Mouse (Mus musculus) bone marrow, adult 2 months (tissue): ENCODE results near the gene Scarb1. TPM values are rescaled to one million over a fixed set of nuclear protein-coding genes. Genes with fewer than 3 reads are reported as not detected.

Experiments
- H3K27ac ChIP-seq: fragments of 200-500 bp; 2 replicates; pipeline ENCODE4 v1.5.1; 2012; ENCODE audit warnings: low read depth, mild to moderate bottlenecking, control low read depth, inconsistent platforms, low read length; ENCODE audit not compliant: control insufficient read depth, poor library complexity, insufficient read depth
- H3K4me1 ChIP-seq: fragments of 200-500 bp; 2 replicates; pipeline ENCODE4 v1.6.1; 2011; ENCODE audit warnings: low read length; ENCODE audit not compliant: control insufficient read depth, insufficient read depth
- H3K4me3 ChIP-seq: fragments of 200-500 bp; replicated peaks from 2 replicates; pipeline ENCODE3; 2011; ENCODE audit warnings: mild to moderate bottlenecking, low read depth, low read length, control low read depth; ENCODE audit not compliant: control insufficient read depth
- CTCF ChIP-seq: fragments of 200-500 bp; IDR thresholded peaks from 2 replicates; pipeline ENCODE4 v1.5.1; 2011; ENCODE audit warnings: low read length, control low read depth; ENCODE audit not compliant: control insufficient read depth, insufficient read depth
- POLR2A ChIP-seq: fragments of 200-500 bp; IDR thresholded peaks from 2 replicates; pipeline ENCODE4 v1.6.1; 2011; ENCODE audit warnings: low read depth, mild to moderate bottlenecking, control low read depth, low read length, borderline replicate concordance; ENCODE audit not compliant: control insufficient read depth
- WGBS: fragments of 180-500 bp; shearing (Covaris S2); methylation state at CpG from one replicate; pipeline ENCODE4 v1.1.7; 2018; 5-methylcytosine and 5-hydroxymethylcytosine counted together
- polyA plus RNA-seq: library from polyadenylated mRNA; stranded (reverse); fragments of >200 nt; gene quantifications from 2 replicates; pipeline ENCODE4 v1.2.4, GENCODE M21; 2011; ENCODE audit warnings: low replicate concordance; ENCODE audit not compliant: missing spikeins, insufficient read depth, insufficient read length

The Scarb1 gene
- polyA plus RNA-seq, 1 experiment: 26.9 TPM

- 88% methylated on average over 4 of the region's 4 CpGs for WGBS
- Histone ChIP-seq H3K4me3 (no peak overlapping the region), H3K4me1 (peaks cover 5% of the 10 kb centered on the region), H3K27ac (no peak overlapping the region)
- TF ChIP-seq CTCF (no peak), POLR2A (no peak)
These were observed 64.1 kb downstream of the Scarb1 start for GRCm38 (mm10) chr5:125276765-125277164.

GRCm38 (mm10) chr5:125275315-125275714 lies 65.6 kb downstream of the Scarb1 start:
- H3K4me3 ChIP-seq: no peak overlapping the region
- peaks cover 7% of the 10 kb centered on the region for H3K4me1 ChIP-seq
- no peak overlapping the region for H3K27ac ChIP-seq
- no peak for TF ChIP-seq POLR2A
- no peak for TF ChIP-seq CTCF
- 77% methylated on average over 8 of the region's 8 CpGs for WGBS

GRCm38 (mm10) chr5:125274773-125275172 lies 66.1 kb downstream of the Scarb1 start:
- H3K4me1 ChIP-seq: peaks cover 7% of the 10 kb centered on the region
- no peak overlapping the region for H3K27ac ChIP-seq
- TF ChIP-seq CTCF: no peak
- no peak for TF ChIP-seq POLR2A
- WGBS: 84% methylated on average over 3 of the region's 3 CpGs
- no peak overlapping the region for H3K4me3 ChIP-seq

GRCm38 (mm10) chr5:125274182-125274581 lies 66.7 kb downstream of the Scarb1 start:
- WGBS: 69% methylated on average over 2 of the region's 2 CpGs
- peaks cover 7% of the 10 kb centered on the region for H3K4me1 ChIP-seq
- H3K27ac ChIP-seq: no peak overlapping the region
- no peak overlapping the region for H3K4me3 ChIP-seq
- TF ChIP-seq POLR2A: no peak
- no peak for TF ChIP-seq CTCF

- peaks cover 5% of the 10 kb centered on the region for H3K4me1 ChIP-seq
- no peak overlapping the region for H3K4me3 ChIP-seq
- H3K27ac ChIP-seq: no peak overlapping the region
- TF ChIP-seq CTCF (peak; percentile 57), POLR2A (no peak)
- WGBS: 2% methylated on average over 8 of the region's 8 CpGs
These were observed 67.2 kb downstream of the Scarb1 start for GRCm38 (mm10) chr5:125273666-125274109.

- no peak overlapping the region for H3K4me3 ChIP-seq
- no peak for TF ChIP-seq POLR2A
- TF ChIP-seq CTCF: no peak
- peaks cover 5% of the 10 kb centered on the region for H3K4me1 ChIP-seq
- 67% methylated on average over 10 of the region's 10 CpGs for WGBS
- H3K27ac ChIP-seq: no peak overlapping the region
These were observed 68.5 kb downstream of the Scarb1 start for GRCm38 (mm10) chr5:125272231-125272988.

- WGBS: 11% methylated on average over 15 of the region's 15 CpGs
- Histone ChIP-seq H3K4me1 (peaks cover 5% of the 10 kb centered on the region), H3K27ac (no peak overlapping the region), H3K4me3 (no peak overlapping the region)
- peak; percentile 87 for TF ChIP-seq CTCF
- no peak for TF ChIP-seq POLR2A
These were observed 69.2 kb downstream of the Scarb1 start for GRCm38 (mm10) chr5:125271531-125272203.

- peak; percentile 95 for TF ChIP-seq CTCF
- TF ChIP-seq POLR2A: no peak
- WGBS: 14% methylated on average over 12 of the region's 12 CpGs
- Histone ChIP-seq H3K4me3 (no peak overlapping the region), H3K4me1 (peaks cover 5% of the 10 kb centered on the region), H3K27ac (no peak overlapping the region)
These were observed 70.2 kb downstream of the Scarb1 start for GRCm38 (mm10) chr5:125270587-125271130.
